Mouse (Mus musculus) MEL (cell line): Measurements from ENCODE around the gene Siah2.

ENCODE experiments used
- BHLHE40 ChIP-seq: IDR thresholded peaks from 2 replicates; pipeline ENCODE4 v1.6.1; 2012; ENCODE audit warnings: low read depth, mild to moderate bottlenecking, inconsistent platforms, low read length, improper control_type of control experiment, borderline replicate concordance
- CHD1 ChIP-seq: IDR thresholded peaks from 2 replicates; pipeline ENCODE4 v1.6.1; 2012; ENCODE audit warnings: low read depth, mild to moderate bottlenecking, inconsistent platforms, low read length, improper control_type of control experiment
- CTCF ChIP-seq, 3 experiments: IDR thresholded peaks in 2 of 3; conservative IDR thresholded peaks in 1 of 3; 2 replicates each; pipeline ENCODE4 v1.5.1; 2011 to 2012; ENCODE audit warnings: low read length in 3 of 3, low read depth in 2 of 3, mild to moderate bottlenecking in 2 of 3, improper control_type of control experiment in 1 of 3, inconsistent platforms in 1 of 3, mixed read lengths in 1 of 3, moderate library complexity in 1 of 3; ENCODE audit not compliant: control insufficient read depth in 1 of 3, insufficient read depth in 1 of 3, poor library complexity in 1 of 3, severe bottlenecking in 1 of 3
- EP300 ChIP-seq, 2 experiments: IDR thresholded peaks; 2 replicates each; pipeline ENCODE4 v1.6.1; 2011; ENCODE audit warnings: improper control_type of control experiment in 2 of 2, low read length in 2 of 2, low read depth in 1 of 2, mild to moderate bottlenecking in 1 of 2
- GABPA ChIP-seq: IDR thresholded peaks from 2 replicates; pipeline ENCODE4 v1.6.1; 2012; ENCODE audit warnings: low read depth, mild to moderate bottlenecking, inconsistent platforms, low read length, improper control_type of control experiment, moderate library complexity
- NRF1 ChIP-seq: IDR thresholded peaks from 2 replicates; pipeline ENCODE4 v1.6.1; 2014; ENCODE audit warnings: low read depth, mild to moderate bottlenecking, inconsistent platforms, low read length, improper control_type of control experiment, moderate library complexity; ENCODE audit not compliant: poor library complexity, insufficient read depth, severe bottlenecking
- POLR2A ChIP-seq, 2 experiments: IDR thresholded peaks; 2 replicates each; pipeline ENCODE4 v1.6.1; 2011 to 2012; ENCODE audit warnings: low read length in 2 of 2, mild to moderate bottlenecking in 2 of 2, control low read depth in 1 of 2, improper control_type of control experiment in 1 of 2, low read depth in 1 of 2, moderate library complexity in 1 of 2; ENCODE audit not compliant: control insufficient read depth in 1 of 2, insufficient read depth in 1 of 2, poor library complexity in 1 of 2
- POLR2AphosphoS2 ChIP-seq: IDR thresholded peaks from 2 replicates; pipeline ENCODE4 v1.6.1; 2011; ENCODE audit warnings: low read length, improper control_type of control experiment
- SMC3 ChIP-seq: IDR thresholded peaks from 2 replicates; pipeline ENCODE4 v1.6.1; 2011; ENCODE audit warnings: low read depth, low read length, improper control_type of control experiment
- TBP ChIP-seq: IDR thresholded peaks from 2 replicates; pipeline ENCODE4 v1.8.0; 2011; ENCODE audit warnings: low read depth, low read length, improper control_type of control experiment
- TCF12 ChIP-seq: IDR thresholded peaks from 2 replicates; pipeline ENCODE4 v1.6.1; 2014; ENCODE audit warnings: low read depth, mild to moderate bottlenecking, inconsistent platforms, low read length, improper control_type of control experiment, moderate library complexity
- ZC3H11A ChIP-seq: IDR thresholded peaks from 2 replicates; pipeline ENCODE4 v1.6.1; 2012; ENCODE audit warnings: low read depth, mild to moderate bottlenecking, inconsistent platforms, low read length, improper control_type of control experiment
- ZKSCAN1 ChIP-seq: IDR thresholded peaks from 2 replicates; pipeline ENCODE4 v1.6.1; 2012; ENCODE audit warnings: low read depth, mild to moderate bottlenecking, inconsistent platforms, low read length, improper control_type of control experiment, moderate library complexity

DNA sequence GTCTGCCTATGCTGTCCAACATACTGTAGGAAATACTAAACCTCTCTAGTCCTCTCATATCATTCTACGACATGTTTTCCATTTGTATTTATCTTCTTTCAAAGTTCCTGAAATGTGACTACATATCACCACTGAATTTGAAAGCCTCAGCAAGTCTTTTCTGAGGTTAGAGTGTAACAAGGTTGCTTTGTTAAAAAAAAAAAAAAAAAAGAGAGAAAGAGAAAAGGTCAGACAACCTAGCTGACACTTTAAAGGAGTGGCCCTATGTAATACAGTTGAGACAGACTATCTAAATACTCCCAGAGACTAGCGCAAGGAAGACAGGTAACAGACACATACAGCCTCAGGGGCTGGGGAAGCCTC lies 5.3 kb downstream of the Siah2 start:
- TF ChIP-seq EP300 (IDR thresholded peaks at IDR 0.05; ENCODE audit: low read depth in 1 of 2, low read length in 2 of 2) (no peak), CTCF (IDR thresholded peaks at IDR 0.05 in 2 of 3, conservative IDR thresholded peaks at IDR 0.05 in 1 of 3; ENCODE audit: control insufficient read depth in 1 of 3, insufficient read depth in 1 of 3, low read depth in 2 of 3, low read length in 3 of 3, poor library complexity in 1 of 3, severe bottlenecking in 1 of 3) (no peak), TBP (no peak), GABPA (no peak), POLR2A (IDR thresholded peaks at IDR 0.05; ENCODE audit: control insufficient read depth in 1 of 2, insufficient read depth in 1 of 2, low read depth in 1 of 2, low read length in 2 of 2, poor library complexity in 1 of 2) (no peak), TCF12 (no peak), BHLHE40 (no peak), CHD1 (no peak), ZC3H11A (no peak), SMC3 (no peak), POLR2AphosphoS2 (no peak), ZKSCAN1 (no peak), NRF1 (no peak)
